Mouse (Mus musculus) lung, adult 2 months (tissue): ENCODE data around the gene Abi1. TPM values are rescaled to one million over a fixed set of nuclear protein-coding genes. Genes with fewer than 3 reads are reported as not detected.

Experiments used
- DNase-seq: peaks from one replicate; pipeline ENCODE4 v3.0.0; 2022
- H3K4me1 ChIP-seq: fragments of 200-500 bp; 2 replicates; pipeline ENCODE4 v1.6.1; 2011; ENCODE audit warnings: low read length; ENCODE audit not compliant: control insufficient read depth, insufficient read depth
- H3K4me3 ChIP-seq: fragments of 200-500 bp; replicated peaks from 2 replicates; pipeline ENCODE3; 2011; ENCODE audit warnings: low read depth, mild to moderate bottlenecking, control low read depth, low read length; ENCODE audit errors: extremely low read depth
- CTCF ChIP-seq: fragments of 200-500 bp; IDR thresholded peaks from 2 replicates; pipeline ENCODE4 v1.5.1; 2011; ENCODE audit warnings: mild to moderate bottlenecking, low read length, control low read depth; ENCODE audit not compliant: insufficient read depth
- POLR2A ChIP-seq: fragments of 200-500 bp; IDR thresholded peaks from 2 replicates; pipeline ENCODE4 v1.6.1; 2011; ENCODE audit warnings: low read depth, mild to moderate bottlenecking, control low read depth, low read length, borderline replicate concordance; ENCODE audit errors: extremely low read depth
- WGBS: fragments of 180-500 bp; shearing (Covaris S2); methylation state at CpG from one replicate; pipeline ENCODE4 v1.1.7; 2018; 5-methylcytosine and 5-hydroxymethylcytosine counted together
- polyA plus RNA-seq: library from polyadenylated mRNA; depleted of rRNA; stranded (reverse); fragments of >200 nt; gene quantifications from 2 replicates; pipeline ENCODE4 v1.2.3, GENCODE M21; 2012

Abi1 gene
- polyA plus RNA-seq, 1 experiment = 137 TPM

- TF ChIP-seq CTCF (no peak), POLR2A (no peak)
- 70% methylated on average over 2 of the region's 2 CpGs for WGBS
- no peak overlapping the region for H3K4me3 ChIP-seq
- DNase-seq = no peak
- peaks cover 2% of the 10 kb centered on the region for H3K4me1 ChIP-seq
These were observed 53.9 kb downstream of the Abi1 start for GRCm38 (mm10) chr2:22985973-22986657.

GRCm38 (mm10) chr2:22977387-22977973 is 62.6 kb downstream of the Abi1 start:
- no peak for DNase-seq
- no peak overlapping the region for H3K4me3 ChIP-seq
- no peak for TF ChIP-seq POLR2A
- TF ChIP-seq CTCF = no peak
- peaks cover 4% of the 10 kb centered on the region for H3K4me1 ChIP-seq
- WGBS = 61% methylated on average over 3 of the region's 3 CpGs

GRCm38 (mm10) chr2:22962970-22963369 is 77.1 kb downstream of the Abi1 start:
- no peak for TF ChIP-seq CTCF
- no peak for TF ChIP-seq POLR2A
- no peaks in the 10 kb centered on the region for H3K4me1 ChIP-seq
- H3K4me3 ChIP-seq = no peak overlapping the region
- WGBS = 63% methylated on average over 3 of the region's 3 CpGs
- DNase-seq = no peak

GRCm38 (mm10) chr2:22962242-22962641 is 77.8 kb downstream of the Abi1 start:
- Histone ChIP-seq H3K4me3 (no peak overlapping the region), H3K4me1 (no peaks in the 10 kb centered on the region)
- 93% methylated on average over 8 of the region's 8 CpGs for WGBS
- TF ChIP-seq POLR2A (no peak), CTCF (no peak)
- DNase-seq = no peak

- H3K4me3 ChIP-seq = no peak overlapping the region
- TF ChIP-seq CTCF = no peak
- no peak for TF ChIP-seq POLR2A
- no peaks in the 10 kb centered on the region for H3K4me1 ChIP-seq
- WGBS = 98% methylated on average over 2 of the region's 2 CpGs
- no peak for DNase-seq
These were observed 78.4 kb downstream of the Abi1 start for GRCm38 (mm10) chr2:22961681-22962080.

GRCm38 (mm10) chr2:22957415-22957814 is 82.6 kb downstream of the Abi1 start:
- no peak overlapping the region for H3K4me3 ChIP-seq
- TF ChIP-seq CTCF (no peak), POLR2A (no peak)
- no peaks in the 10 kb centered on the region for H3K4me1 ChIP-seq
- 63% methylated on average over 1 of the region's 1 CpGs for WGBS
- no peak for DNase-seq

GRCm38 (mm10) chr2:22955914-22956313 is 84.1 kb downstream of the Abi1 start:
- TF ChIP-seq POLR2A (no peak), CTCF (no peak)
- WGBS = 80% methylated on average over 5 of the region's 5 CpGs
- H3K4me1 ChIP-seq = no peaks in the 10 kb centered on the region
- H3K4me3 ChIP-seq = no peak overlapping the region
- no peak for DNase-seq

GRCm38 (mm10) chr2:22954278-22954677 is 85.8 kb downstream of the Abi1 start:
- Histone ChIP-seq H3K4me3 (no peak overlapping the region), H3K4me1 (no peaks in the 10 kb centered on the region)
- 88% methylated on average over 4 of the region's 4 CpGs for WGBS
- no peak for DNase-seq
- TF ChIP-seq CTCF (no peak), POLR2A (no peak)

GRCm38 (mm10) chr2:22949956-22950355 is 90.1 kb downstream of the Abi1 start:
- no peak overlapping the region for H3K4me3 ChIP-seq
- no peak for TF ChIP-seq POLR2A
- no peak for TF ChIP-seq CTCF
- H3K4me1 ChIP-seq = no peaks in the 10 kb centered on the region
- DNase-seq = no peak
- WGBS = 49% methylated on average over 4 of the region's 4 CpGs

- H3K4me1 ChIP-seq = no peaks in the 10 kb centered on the region
- TF ChIP-seq CTCF = no peak
- H3K4me3 ChIP-seq = no peak overlapping the region
- WGBS = 84% methylated on average over 1 of the region's 1 CpGs
- DNase-seq = no peak
These were observed 106.5 kb downstream of the Abi1 start for GRCm38 (mm10) chr2:22933556-22933955.
